Mouse (Mus musculus) erythroblast, embryonic 14.5 days (primary cell): ENCODE measurements around the gene Calml4. TPM values are rescaled to one million over a fixed set of nuclear protein-coding genes. Genes with fewer than 3 reads are reported as not detected.

Experiments
- H3K27me3 ChIP-seq: 2 replicates; pipeline ENCODE4 v1.6.1; 2012; ENCODE audit warnings: inconsistent platforms; ENCODE audit not compliant: control insufficient read depth
- H3K36me3 ChIP-seq: 2 replicates; pipeline ENCODE4 v1.6.1; 2012; ENCODE audit warnings: mild to moderate bottlenecking, inconsistent platforms; ENCODE audit not compliant: control insufficient read depth
- H3K4me1 ChIP-seq: 2 replicates; pipeline ENCODE4 v1.6.1; 2012; ENCODE audit warnings: inconsistent platforms; ENCODE audit not compliant: control insufficient read depth
- H3K4me3 ChIP-seq: replicated peaks from 2 replicates; pipeline ENCODE3; 2012; ENCODE audit warnings: moderate library complexity, mild to moderate bottlenecking, inconsistent platforms
- H3K9me3 ChIP-seq: 2 replicates; pipeline ENCODE4 v1.6.1; 2012; ENCODE audit warnings: low read length, inconsistent platforms, mixed read lengths; ENCODE audit not compliant: control insufficient read depth
- GATA1 ChIP-seq: IDR thresholded peaks from 2 replicates; pipeline ENCODE4 v1.6.1; 2012; ENCODE audit warnings: low read length, inconsistent platforms, mixed read lengths
- TAL1 ChIP-seq: IDR thresholded peaks from 3 replicates; pipeline ENCODE4 v1.6.1; 2012; ENCODE audit warnings: low read length, inconsistent platforms, mixed read lengths
- polyA plus RNA-seq: library from polyadenylated mRNA; stranded (reverse); fragments of >175 nt; gene quantifications from 2 replicates; pipeline ENCODE4 v1.2.3, GENCODE M21; 2012

Gene Calml4
- polyA plus RNA-seq, 1 experiment = not detected

DNA sequence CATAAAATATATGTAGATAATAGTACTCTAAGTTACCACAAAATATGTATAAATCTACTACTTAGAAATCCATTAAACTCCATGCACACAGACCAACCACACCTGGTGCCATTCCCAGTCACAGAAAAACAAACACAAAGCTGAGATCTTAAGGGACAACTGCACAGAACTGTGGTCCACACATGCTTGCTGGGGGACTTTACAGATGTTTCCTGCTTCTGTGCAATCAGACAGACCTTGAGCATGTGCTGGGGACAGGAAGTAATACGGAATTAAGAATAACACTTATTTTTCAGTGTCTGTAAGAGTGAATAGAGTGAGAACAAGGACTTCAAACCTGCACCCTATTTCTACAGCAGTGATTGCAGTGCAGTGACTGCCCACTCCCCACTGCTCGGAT, 63.0 kb downstream of the Calml4 start:
- Histone ChIP-seq H3K27me3 (no peaks in the 10 kb centered on the region), H3K9me3 (no peaks in the 10 kb centered on the region), H3K36me3 (peaks cover 53% of the 10 kb centered on the region), H3K4me1 (no peaks in the 10 kb centered on the region), H3K4me3 (no peak overlapping the region)
- TF ChIP-seq GATA1 (no peak), TAL1 (no peak)

DNA sequence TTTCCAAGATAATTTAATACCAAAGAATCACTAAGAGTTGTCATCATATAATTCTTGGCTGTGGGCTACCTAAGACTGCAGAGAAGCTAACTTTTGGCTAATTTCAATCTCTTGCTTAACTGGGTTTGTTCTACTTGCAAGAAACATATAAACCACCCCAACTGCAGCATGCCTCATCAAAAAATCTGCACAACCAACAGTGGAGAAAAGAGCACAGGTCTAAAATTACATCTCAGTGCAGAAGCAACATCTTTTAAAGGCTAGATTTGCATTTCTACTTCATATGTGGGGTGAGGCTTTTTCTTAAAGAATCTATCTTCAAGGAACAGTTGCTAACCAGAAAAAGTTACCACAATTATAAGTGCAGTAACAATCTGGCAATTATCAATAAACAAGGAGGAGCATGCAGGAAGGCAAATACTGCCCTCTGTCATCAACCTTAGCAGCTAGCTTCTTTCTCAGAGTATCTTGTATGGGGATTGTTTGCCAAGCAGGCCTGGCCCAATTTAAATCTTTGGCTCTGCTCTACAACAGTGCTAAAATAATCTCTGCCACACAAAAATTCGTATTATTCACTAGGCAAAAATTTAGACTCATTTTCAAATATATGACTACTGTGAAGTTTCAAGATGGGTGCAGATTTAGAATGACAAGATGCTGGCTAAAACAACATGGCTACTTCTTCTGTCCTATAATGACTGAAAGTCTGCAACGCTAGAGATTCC, 67.2 kb downstream of the Calml4 start:
- peaks cover 35% of the 10 kb centered on the region for H3K36me3 ChIP-seq
- H3K4me3 ChIP-seq = no peak overlapping the region
- no peaks in the 10 kb centered on the region for H3K27me3 ChIP-seq
- peaks cover 2% of the 10 kb centered on the region; the same call in 1 of the 2 replicates for H3K4me1 ChIP-seq
- TF ChIP-seq GATA1 = no peak
- no peak for TF ChIP-seq TAL1
- H3K9me3 ChIP-seq = no peaks in the 10 kb centered on the region

Other genes with a start within 250 kb of the Calml4 start
- gene Itga11, start 180.3 kb upstream of the Calml4 start, polyA plus RNA-seq = not detected in 2 replicates
- gene Fem1b, start 46.1 kb upstream of the Calml4 start, polyA plus RNA-seq = 0.32 and 0.41 TPM in 2 replicates
- 2.2 and 2.7 TPM in 2 replicates for gene Cln6, start 19.3 kb upstream of the Calml4 start, polyA plus RNA-seq
- gene Pias1, start 129.8 kb downstream of the Calml4 start, polyA plus RNA-seq = 0.29 and 0.32 TPM in 2 replicates